Mouse (Mus musculus) testis, adult 2 months (tissue): ENCODE measurements at regions not wholly inside any gene's neighbourhood (a gene's known extent, or its start where the extent isn't known, plus 50 kb on each side); places are given as distances from the start of the nearest gene placed in this dataset.

Experiments
- H3K27ac ChIP-seq: fragments of 200-500 bp; 2 replicates; pipeline ENCODE4 v1.5.1; 2012; ENCODE audit warnings: low read depth, low read length; ENCODE audit not compliant: control insufficient read depth, insufficient read depth
- H3K27me3 ChIP-seq: fragments of 200-500 bp; 2 replicates; pipeline ENCODE4 v1.6.1; 2012; ENCODE audit warnings: mild to moderate bottlenecking, low read length, moderate library complexity; ENCODE audit not compliant: control insufficient read depth, insufficient read depth
- H3K36me3 ChIP-seq: fragments of 200-500 bp; 2 replicates; pipeline ENCODE4 v1.6.1; 2012; ENCODE audit warnings: mild to moderate bottlenecking, low read length; ENCODE audit not compliant: control insufficient read depth, insufficient read depth
- H3K4me1 ChIP-seq: fragments of 200-500 bp; 2 replicates; pipeline ENCODE4 v1.6.1; 2012; ENCODE audit warnings: low read length; ENCODE audit not compliant: control insufficient read depth, insufficient read depth
- H3K4me3 ChIP-seq: fragments of 200-500 bp; 2 replicates; pipeline ENCODE4 v1.5.1; 2012; ENCODE audit warnings: low read depth, mild to moderate bottlenecking, low read length, moderate library complexity, mixed read lengths; ENCODE audit not compliant: control insufficient read depth
- CTCF ChIP-seq: fragments of 200-500 bp; IDR thresholded peaks from 2 replicates; pipeline ENCODE4 v1.5.1; 2012; ENCODE audit warnings: low read depth, mild to moderate bottlenecking, inconsistent platforms, low read length, moderate library complexity; ENCODE audit not compliant: control insufficient read depth, insufficient read depth, insufficient replicate concordance
- POLR2A ChIP-seq: fragments of 200-500 bp; IDR thresholded peaks from 2 replicates; pipeline ENCODE4 v1.6.1; 2012; ENCODE audit warnings: low read depth, mild to moderate bottlenecking, inconsistent platforms, low read length, moderate library complexity; ENCODE audit not compliant: control insufficient read depth

DNA sequence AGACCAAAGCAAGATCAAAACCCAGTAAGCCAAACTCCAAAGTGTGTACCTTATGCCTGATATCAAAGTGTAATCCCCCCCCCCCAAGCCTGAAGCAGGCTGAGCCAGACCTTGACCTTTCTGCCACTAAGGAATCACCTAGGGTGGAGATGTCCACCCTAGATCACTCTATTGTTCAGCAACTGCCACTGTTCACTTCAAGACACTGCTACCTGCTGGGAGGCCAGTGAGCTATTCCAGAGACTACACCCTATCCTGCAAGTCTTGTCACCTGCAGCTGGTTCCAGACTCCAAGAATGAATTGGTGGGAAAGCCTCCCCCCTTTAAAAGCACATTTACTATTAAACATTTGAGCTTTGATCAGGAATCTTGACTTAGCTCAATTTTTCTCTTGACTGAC lies 1099.8 kb downstream of the Poteg start:
- Histone ChIP-seq H3K36me3 (no peaks in the 10 kb centered on the region), H3K4me1 (no peaks in the 10 kb centered on the region), H3K27ac (no peak overlapping the region), H3K27me3 (no peaks in the 10 kb centered on the region), H3K4me3 (no peak overlapping the region)
- TF ChIP-seq POLR2A: no peak
- no peak for TF ChIP-seq CTCF

DNA sequence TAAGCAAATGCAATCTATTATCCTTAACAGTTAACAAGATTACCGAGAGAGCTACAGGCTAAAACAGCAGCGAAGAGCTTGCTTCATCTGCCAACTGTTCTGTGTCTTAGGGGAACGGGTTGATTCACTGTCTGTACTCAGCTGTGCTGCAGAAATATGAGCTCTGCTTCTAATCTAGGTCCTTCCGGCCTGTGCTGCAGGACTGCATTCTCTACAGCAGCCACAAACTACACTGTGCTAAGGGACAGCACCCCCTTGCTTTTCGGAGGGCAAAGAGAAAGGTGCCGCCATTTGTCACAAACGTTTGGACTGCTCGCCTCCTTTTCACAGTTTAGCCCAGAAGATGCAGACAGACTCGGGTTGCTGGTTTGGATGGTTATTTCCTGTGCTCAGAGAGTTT lies 1112.4 kb downstream of the Poteg start:
- Histone ChIP-seq H3K36me3 (no peaks in the 10 kb centered on the region), H3K4me3 (peak overlapping the region; percentile 15), H3K4me1 (no peaks in the 10 kb centered on the region; the same call in 1 of the 2 replicates), H3K27ac (no peak overlapping the region), H3K27me3 (no peaks in the 10 kb centered on the region)
- no peak for TF ChIP-seq CTCF
- TF ChIP-seq POLR2A: no peak

DNA sequence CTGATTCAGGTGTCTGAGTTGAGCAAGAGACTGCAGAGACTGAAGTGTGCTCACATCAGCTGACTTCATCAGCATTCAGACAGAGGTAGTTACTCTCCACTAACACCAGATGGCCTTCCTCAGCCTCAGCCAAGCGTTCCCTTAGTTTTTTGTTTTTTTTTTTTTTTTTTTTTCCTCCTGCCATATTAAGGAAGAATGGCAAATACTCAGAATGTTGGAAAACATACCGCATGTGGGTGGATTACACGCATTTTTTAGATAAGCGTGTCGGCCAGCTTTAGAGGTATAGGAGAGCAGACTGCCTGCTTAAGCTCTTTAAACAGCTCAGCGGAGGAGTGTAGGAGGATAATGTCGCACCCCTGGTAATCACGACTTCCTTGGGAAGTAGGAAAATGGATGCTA lies 1131.8 kb downstream of the Poteg start:
- no peaks in the 10 kb centered on the region for H3K27me3 ChIP-seq
- peaks cover 2% of the 10 kb centered on the region; the same call in 1 of the 2 replicates for H3K4me1 ChIP-seq
- no peak overlapping the region for H3K4me3 ChIP-seq
- no peaks in the 10 kb centered on the region for H3K36me3 ChIP-seq
- TF ChIP-seq POLR2A: no peak
- no peak for TF ChIP-seq CTCF
- no peak overlapping the region for H3K27ac ChIP-seq

DNA sequence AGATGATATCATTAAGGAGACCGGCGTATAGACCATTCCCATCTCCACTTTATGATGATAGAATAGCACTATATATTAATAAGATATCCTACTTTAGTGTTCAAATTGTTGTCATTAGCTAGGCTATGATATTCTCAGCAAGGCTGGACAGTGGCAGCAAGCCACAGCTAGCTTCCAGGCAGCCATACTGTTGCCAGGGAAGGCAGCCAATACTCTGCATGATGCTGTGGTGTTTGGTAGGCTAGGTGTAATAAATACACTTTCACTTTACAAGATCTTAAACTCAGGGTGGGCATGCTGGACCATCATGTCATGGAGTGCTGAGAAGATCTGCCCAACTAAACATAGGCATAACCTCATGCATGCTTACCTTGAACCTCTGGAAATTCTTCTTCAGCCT lies 1133.4 kb downstream of the Poteg start:
- Histone ChIP-seq H3K27ac (no peak overlapping the region), H3K36me3 (no peaks in the 10 kb centered on the region), H3K27me3 (no peaks in the 10 kb centered on the region), H3K4me3 (no peak overlapping the region), H3K4me1 (peaks cover 2% of the 10 kb centered on the region; the same call in 1 of the 2 replicates)
- no peak for TF ChIP-seq CTCF
- TF ChIP-seq POLR2A: no peak

- TF ChIP-seq CTCF: no peak
- TF ChIP-seq POLR2A: no peak
- Histone ChIP-seq H3K27ac (no peak overlapping the region), H3K4me3 (no peak overlapping the region), H3K4me1 (peaks cover 2% of the 10 kb centered on the region; the same call in 1 of the 2 replicates), H3K36me3 (no peaks in the 10 kb centered on the region), H3K27me3 (no peaks in the 10 kb centered on the region)
These were observed 1142.5 kb downstream of the Poteg start for GRCm38 (mm10) chr8:28589999-28590398.

- Histone ChIP-seq H3K4me1 (peaks cover 2% of the 10 kb centered on the region; the same call in 1 of the 2 replicates), H3K27ac (no peak overlapping the region), H3K4me3 (no peak overlapping the region), H3K27me3 (no peaks in the 10 kb centered on the region), H3K36me3 (no peaks in the 10 kb centered on the region)
- TF ChIP-seq POLR2A (no peak), CTCF (no peak)
These were observed 1145.8 kb downstream of the Poteg start for GRCm38 (mm10) chr8:28593238-28593637.

- TF ChIP-seq POLR2A: no peak
- TF ChIP-seq CTCF: no peak
- H3K36me3 ChIP-seq: no peaks in the 10 kb centered on the region
- H3K27me3 ChIP-seq: no peaks in the 10 kb centered on the region
- no peak overlapping the region for H3K4me3 ChIP-seq
- H3K27ac ChIP-seq: no peak overlapping the region
- H3K4me1 ChIP-seq: peaks cover 2% of the 10 kb centered on the region; the same call in 1 of the 2 replicates
These were observed 1146.7 kb downstream of the Poteg start for GRCm38 (mm10) chr8:28594191-28594590.

GRCm38 (mm10) chr8:28594606-28595005 lies 1147.1 kb downstream of the Poteg start:
- Histone ChIP-seq H3K27me3 (no peaks in the 10 kb centered on the region), H3K27ac (no peak overlapping the region), H3K4me1 (peaks cover 2% of the 10 kb centered on the region; the same call in 1 of the 2 replicates), H3K36me3 (no peaks in the 10 kb centered on the region), H3K4me3 (no peak overlapping the region)
- TF ChIP-seq CTCF (no peak), POLR2A (no peak)
